In genomic region chr3:108146671-108147070, GRCm38 (mm10) we compare ENCODE assay signal across 9 mouse cellular contexts. TPM values are rescaled to one million over a fixed set of nuclear protein-coding genes. Genes with fewer than 3 reads are reported as not detected.
DNase-seq lines count a peak whose midpoint lies in the region; ATAC-seq and TF ChIP-seq lines count a peak whose summit lies in the region.
"Had no signal": no experiment of that assay in that cellular context is flagged by ENCODE, and none has a peak within 500 bp of the region (broad histone marks: within the 10 kb centered on the region; RNA-seq: fewer than 3 reads in every experiment).

No protein-coding gene starts in this region.

- 63% methylated on average over 5 of the region's 5 CpGs for WGBS in kidney, embryonic 16.5 days
- WGBS in hindbrain, embryonic 15.5 days, result 57% methylated on average over 5 of the region's 5 CpGs
- 61% methylated on average over 5 of the region's 5 CpGs for WGBS in midbrain, embryonic 14.5 days

- TF ChIP-seq POLR2A in bone marrow macrophage, adult 2 months (IDR thresholded peaks at IDR 0.05; ENCODE audit: borderline replicate concordance, low read depth, low read length), result no peak

- no peak for ATAC-seq in kidney, embryonic 16.5 days (ENCODE audit: low FRiP score, low TSS enrichment)
- ATAC-seq in hindbrain, embryonic 15.5 days (ENCODE audit: low FRiP score, low read depth), result no peak
- no peak for ATAC-seq in midbrain, embryonic 14.5 days (ENCODE audit: low FRiP score, low TSS enrichment)
- no peak for ATAC-seq in granulocyte monocyte progenitor cell, adult 5-6 weeks (replicated peaks; ENCODE audit: poor library complexity, severe bottlenecking)

- peak overlapping the region; percentile 93 for H3K27ac ChIP-seq in kidney, embryonic 16.5 days (ENCODE audit: low read length)
- peak overlapping the region; percentile 33 for H3K27ac ChIP-seq in bone marrow macrophage, adult 2 months (ENCODE audit: insufficient read depth, low read depth, low read length)
- H3K27ac ChIP-seq in hindbrain, embryonic 15.5 days (replicated peaks), result 0 out of 2 replicates have a peak overlapping the region, but pooled peaks have one; percentile 94
- peak overlapping the region; percentile 93; the same call in 1 of the 2 replicates for H3K27ac ChIP-seq in midbrain, embryonic 14.5 days (replicated peaks; ENCODE audit: low read depth, low read length)

- H3K4me2 ChIP-seq in kidney, embryonic 16.5 days (replicated peaks; ENCODE audit: low read depth, low read length), result peak overlapping the region; percentile 91
- H3K4me2 ChIP-seq in hindbrain, embryonic 15.5 days, result peak overlapping the region; percentile 76
- peak overlapping the region; percentile 85 for H3K4me2 ChIP-seq in midbrain, embryonic 14.5 days (ENCODE audit: low read length)

- no peaks in the 10 kb centered on the region for H3K36me3 ChIP-seq in kidney, embryonic 16.5 days (ENCODE audit: insufficient read depth, low read length)
- H3K36me3 ChIP-seq in hindbrain, embryonic 15.5 days, result no peaks in the 10 kb centered on the region
- no peaks in the 10 kb centered on the region for H3K36me3 ChIP-seq in midbrain, embryonic 14.5 days (ENCODE audit: control insufficient read depth, insufficient read depth, low read length)

- no peak for DNase-seq in kidney, adult 8-10 months
- DNase-seq in midbrain, embryonic 14.5 days, result no peak
- no peak for DNase-seq in thymus, postnatal 25 days
- no peak for DNase-seq in ovary, postnatal 36 days (ENCODE audit: low spot score)

- no peaks in the 10 kb centered on the region for H3K9me3 ChIP-seq in kidney, embryonic 16.5 days (ENCODE audit: low read length)
- H3K9me3 ChIP-seq in hindbrain, embryonic 15.5 days, result no peaks in the 10 kb centered on the region
- H3K9me3 ChIP-seq in midbrain, embryonic 14.5 days (ENCODE audit: control insufficient read depth, low read length), result no peaks in the 10 kb centered on the region

- H3K4me1 ChIP-seq in kidney, embryonic 16.5 days (ENCODE audit: insufficient read depth, low read length), result peaks cover 27% of the 10 kb centered on the region
- H3K4me1 ChIP-seq in bone marrow macrophage, adult 2 months (ENCODE audit: control insufficient read depth, insufficient read depth, low read length), result peaks cover 23% of the 10 kb centered on the region
- H3K4me1 ChIP-seq in hindbrain, embryonic 15.5 days (replicated peaks), result peaks cover 39% of the 10 kb centered on the region
- peaks cover 15% of the 10 kb centered on the region for H3K4me1 ChIP-seq in midbrain, embryonic 14.5 days (ENCODE audit: control insufficient read depth, insufficient read depth, low read length)

- TF ChIP-seq CTCF in bone marrow macrophage, adult 2 months (IDR thresholded peaks at IDR 0.05; ENCODE audit: low read depth, low read length), result no peak

- H3K9ac ChIP-seq in kidney, embryonic 16.5 days (replicated peaks; ENCODE audit: low read length), result peak overlapping the region; percentile 88
- peak overlapping the region; percentile 74; the same call in 1 of the 2 replicates for H3K9ac ChIP-seq in hindbrain, embryonic 15.5 days
- peak overlapping the region; percentile 86 for H3K9ac ChIP-seq in midbrain, embryonic 14.5 days (replicated peaks; ENCODE audit: low read length)

- peak overlapping the region; percentile 85 for H3K4me3 ChIP-seq in kidney, embryonic 16.5 days (ENCODE audit: low read length)
- H3K4me3 ChIP-seq in bone marrow macrophage, adult 2 months (ENCODE audit: insufficient read depth, low read length), result peak overlapping the region; percentile 100
- peak overlapping the region; percentile 61 for H3K4me3 ChIP-seq in hindbrain, embryonic 15.5 days
- peak overlapping the region; percentile 98 for H3K4me3 ChIP-seq in midbrain, embryonic 14.5 days (replicated peaks; ENCODE audit: low read depth, low read length)

- H3K27me3 ChIP-seq in kidney, embryonic 16.5 days (ENCODE audit: insufficient read depth, low read length), result no peaks in the 10 kb centered on the region
- H3K27me3 ChIP-seq in hindbrain, embryonic 15.5 days, result no peaks in the 10 kb centered on the region
- H3K27me3 ChIP-seq in midbrain, embryonic 14.5 days (ENCODE audit: control insufficient read depth, insufficient read depth, low read length), result no peaks in the 10 kb centered on the region

RNA-seq across cellular contexts. Expression of gene Gnai3, which starts 0.7 kb away (rescaled TPM):
- polyA plus RNA-seq in kidney, embryonic 16.5 days (2015; fragmentation: Nextera tagmentation; extraction: Ambion mirVana), result 188 and 196 TPM in 2 replicates
- polyA plus RNA-seq in bone marrow macrophage, adult 2 months (2012; ENCODE audit: insufficient read depth, insufficient read length, missing spikeins), result 61.2 and 65.1 TPM in 2 replicates
- polyA plus RNA-seq in hindbrain, embryonic 15.5 days (2015; fragmentation: Nextera tagmentation; extraction: Ambion mirVana), result 120 and 122 TPM in 2 replicates
- 107 and 150 TPM in 2 replicates for polyA plus RNA-seq in midbrain, embryonic 14.5 days (2014; fragmentation: Nextera tagmentation; extraction: Ambion mirVana)
- total RNA-seq in granulocyte monocyte progenitor cell, adult 5-6 weeks (2014; fragmentation: Nextera tagmentation), result 82.3 and 93.1 TPM in 2 replicates
- 139 and 189 TPM in 2 replicates for total RNA-seq in granulocyte monocyte progenitor cell, adult 5-6 weeks (2017)

RNA-seq across cellular contexts. Expression of gene Gpr61, which starts 8.0 kb away (rescaled TPM):
- polyA plus RNA-seq in kidney, embryonic 16.5 days (2015; fragmentation: Nextera tagmentation; extraction: Ambion mirVana), result 0.06 and 0.08 TPM in 2 replicates
- polyA plus RNA-seq in bone marrow macrophage, adult 2 months (2012; ENCODE audit: insufficient read depth, insufficient read length, missing spikeins), result not detected in 2 replicates
- polyA plus RNA-seq in hindbrain, embryonic 15.5 days (2015; fragmentation: Nextera tagmentation; extraction: Ambion mirVana), result 6.1 and 6.4 TPM in 2 replicates
- polyA plus RNA-seq in midbrain, embryonic 14.5 days (2014; fragmentation: Nextera tagmentation; extraction: Ambion mirVana), result 1.4 and 2.6 TPM in 2 replicates
- total RNA-seq in granulocyte monocyte progenitor cell, adult 5-6 weeks (2014; fragmentation: Nextera tagmentation), result not detected in 2 replicates
- not detected in 2 replicates for total RNA-seq in granulocyte monocyte progenitor cell, adult 5-6 weeks (2017)
- total RNA-seq: gastrocnemius, postnatal 25 days had no signal

RNA-seq across cellular contexts. Expression of gene Amigo1, which starts 39.5 kb away (rescaled TPM):
- polyA plus RNA-seq in kidney, embryonic 16.5 days (2015; fragmentation: Nextera tagmentation; extraction: Ambion mirVana), result 5.4 and 5.8 TPM in 2 replicates
- 3.3 and 5.7 TPM in 2 replicates for polyA plus RNA-seq in bone marrow macrophage, adult 2 months (2012; ENCODE audit: insufficient read depth, insufficient read length, missing spikeins)
- 13.3 and 16.6 TPM in 2 replicates for polyA plus RNA-seq in hindbrain, embryonic 15.5 days (2015; fragmentation: Nextera tagmentation; extraction: Ambion mirVana)
- 10.2 and 10.3 TPM in 2 replicates for polyA plus RNA-seq in midbrain, embryonic 14.5 days (2014; fragmentation: Nextera tagmentation; extraction: Ambion mirVana)
- total RNA-seq in granulocyte monocyte progenitor cell, adult 5-6 weeks (2014; fragmentation: Nextera tagmentation), result 1.9 and 4.4 TPM in 2 replicates
- total RNA-seq in granulocyte monocyte progenitor cell, adult 5-6 weeks (2017), result 2.0 and 3.4 TPM in 2 replicates

RNA-seq across cellular contexts. Expression of gene Gnat2, which starts 54.1 kb away (rescaled TPM):
- polyA plus RNA-seq in kidney, embryonic 16.5 days (2015; fragmentation: Nextera tagmentation; extraction: Ambion mirVana), result 0.84 and 1.9 TPM in 2 replicates
- polyA plus RNA-seq in bone marrow macrophage, adult 2 months (2012; ENCODE audit: insufficient read depth, insufficient read length, missing spikeins), result not detected in 2 replicates
- polyA plus RNA-seq in hindbrain, embryonic 15.5 days (2015; fragmentation: Nextera tagmentation; extraction: Ambion mirVana), result 0.17 and 0.46 TPM in 2 replicates
- polyA plus RNA-seq in midbrain, embryonic 14.5 days (2014; fragmentation: Nextera tagmentation; extraction: Ambion mirVana), result 0.13 and 0.30 TPM in 2 replicates
- 1.9 and 2.2 TPM in 2 replicates for total RNA-seq in granulocyte monocyte progenitor cell, adult 5-6 weeks (2014; fragmentation: Nextera tagmentation)
- total RNA-seq in granulocyte monocyte progenitor cell, adult 5-6 weeks (2017), result 2.5 TPM in 1 of 2 replicates, not detected in the other

RNA-seq across cellular contexts. Expression of gene Cyb561d1, which starts 54.3 kb away (rescaled TPM):
- polyA plus RNA-seq in kidney, embryonic 16.5 days (2015; fragmentation: Nextera tagmentation; extraction: Ambion mirVana), result 3.4 and 3.9 TPM in 2 replicates
- polyA plus RNA-seq in bone marrow macrophage, adult 2 months (2012; ENCODE audit: insufficient read depth, insufficient read length, missing spikeins), result 10.1 and 11.6 TPM in 2 replicates
- polyA plus RNA-seq in hindbrain, embryonic 15.5 days (2015; fragmentation: Nextera tagmentation; extraction: Ambion mirVana), result 3.4 and 3.5 TPM in 2 replicates
- 2.7 and 4.3 TPM in 2 replicates for polyA plus RNA-seq in midbrain, embryonic 14.5 days (2014; fragmentation: Nextera tagmentation; extraction: Ambion mirVana)
- 5.0 and 5.8 TPM in 2 replicates for total RNA-seq in granulocyte monocyte progenitor cell, adult 5-6 weeks (2014; fragmentation: Nextera tagmentation)
- total RNA-seq in granulocyte monocyte progenitor cell, adult 5-6 weeks (2017), result 3.5 and 3.9 TPM in 2 replicates

Comparison
In these comparisons a context has a peak if more than half of its experiments do, and no peak if none do; other contexts are left out.
1. H3K27ac ChIP-seq: peak in every context shown above with its lines; median percentile 94 in hindbrain, embryonic 15.5 days; 93 in kidney, embryonic 16.5 days; 93 in midbrain, embryonic 14.5 days; 33 in bone marrow macrophage, adult 2 months.